11 mouse cellular contexts compared by ENCODE assay signal in genomic region chr2:103945571-103946092, GRCm38 (mm10). TPM values are rescaled to one million over a fixed set of nuclear protein-coding genes. Genes with fewer than 3 reads are reported as not detected.
DNase-seq lines count a peak whose midpoint lies in the region; ATAC-seq and TF ChIP-seq lines count a peak whose summit lies in the region.
"Had no signal": no experiment of that assay in that cellular context is flagged by ENCODE, and none has a peak within 500 bp of the region (broad histone marks: within the 10 kb centered on the region; RNA-seq: fewer than 3 reads in every experiment).

No protein-coding gene starts in this region.

- intact Hi-C loops in left cerebral cortex, adult 2 months (cut with DNase I): no loop called here
- intact Hi-C loops in left cerebral cortex, postnatal 36 days (cut with DNase I): no loop called here

- TF ChIP-seq CTCF in left cerebral cortex, adult 2 months (IDR thresholded peaks at IDR 0.05): no peak

- no peak overlapping the region for H3K4me2 ChIP-seq in midbrain, embryonic 11.5 days
- H3K4me2 ChIP-seq: heart, embryonic 12.5 days had no signal

- H3K27ac ChIP-seq in left cerebral cortex, adult 2 months: no peak overlapping the region
- no peak overlapping the region for H3K27ac ChIP-seq in midbrain, embryonic 11.5 days (ENCODE audit: low read depth, low read length)

- WGBS in midbrain, embryonic 11.5 days: 75% methylated on average over 5 of the region's 5 CpGs

- H3K36me3 ChIP-seq in midbrain, embryonic 11.5 days (ENCODE audit: control insufficient read depth, insufficient read depth, low read length): no peaks in the 10 kb centered on the region
- H3K36me3 ChIP-seq: heart, embryonic 12.5 days had no signal

- no peaks in the 10 kb centered on the region for H3K4me1 ChIP-seq in midbrain, embryonic 11.5 days (ENCODE audit: control insufficient read depth, insufficient read depth, low read length)

- ATAC-seq in hematopoietic stem cell, adult 5-6 weeks (replicated peaks in 1 of 2; ENCODE audit: insufficient read depth in 1 of 2, low FRiP score in 2 of 2, low TSS enrichment in 1 of 2, low read depth in 1 of 2, poor library complexity in 2 of 2, severe bottlenecking in 2 of 2): peak; percentile 71 to 78
- peak; percentile 70 for ATAC-seq in megakaryocyte, adult 5-6 weeks (ENCODE audit: poor library complexity, severe bottlenecking)
- no peak for ATAC-seq in midbrain, embryonic 11.5 days (ENCODE audit: low FRiP score)

- no peaks in the 10 kb centered on the region for H3K27me3 ChIP-seq in midbrain, embryonic 11.5 days (ENCODE audit: control insufficient read depth, insufficient read depth, low read length)

- DNase-seq in 416B (ENCODE audit: low read depth): peak; percentile 98
- DNase-seq in CD4-positive helper T cell, adult 2 months (ENCODE audit: low read depth, low spot score): peak; percentile 57
- no peak for DNase-seq in urinary bladder, adult 2 months (ENCODE audit: low spot score)
- no peak for DNase-seq in left cerebral cortex, adult 2 months (ENCODE audit: extremely low spot score in 1 of 2, low spot score in 2 of 2)
- DNase-seq in midbrain, embryonic 11.5 days (ENCODE audit: low spot score, missing footprints): no peak
- DNase-seq in left cerebral cortex, postnatal 36 days (ENCODE audit: low spot score in 2 of 2): no peak
- DNase-seq: cerebellum, postnatal 14 days; kidney, adult 11 months had no signal

- no peaks in the 10 kb centered on the region for H3K9me3 ChIP-seq in midbrain, embryonic 11.5 days (ENCODE audit: control insufficient read depth, low read length)
- H3K9me3 ChIP-seq: heart, embryonic 12.5 days had no signal

- no peak overlapping the region for H3K9ac ChIP-seq in midbrain, embryonic 11.5 days (ENCODE audit: low read length)
- H3K9ac ChIP-seq: heart, embryonic 12.5 days had no signal

- no peak overlapping the region for H3K4me3 ChIP-seq in left cerebral cortex, adult 2 months
- no peak overlapping the region for H3K4me3 ChIP-seq in midbrain, embryonic 11.5 days (ENCODE audit: low read depth, low read length)
- H3K4me3 ChIP-seq: heart, embryonic 12.5 days had no signal

RNA-seq across cellular contexts. Expression of gene Lmo2, which starts 12.2 kb away (rescaled TPM):
- total RNA-seq in hematopoietic stem cell, adult 5-6 weeks (2017): 803 and 858 TPM in 2 replicates
- total RNA-seq in megakaryocyte, adult 5-6 weeks (2015): 186 and 200 TPM in 2 replicates
- 92.3 and 100 TPM in 2 replicates for total RNA-seq in megakaryocyte, adult 5-6 weeks (2017)
- polyA plus RNA-seq in urinary bladder, adult 2 months (2012; rRNA removed): 36.3 and 37.0 TPM in 2 replicates
- 10 to 100 TPM; 13.4 to 13.7 TPM for total RNA-seq in left cerebral cortex, adult 2 months (2021)
- 25.8 and 28.6 TPM in 2 replicates for polyA plus RNA-seq in midbrain, embryonic 11.5 days (2014; fragmentation: Nextera tagmentation; extraction: Ambion mirVana)
- 10 to 100 TPM; 15.5 to 17.7 TPM for total RNA-seq in left cerebral cortex, postnatal 36 days (2021)

Comparison
In these comparisons a context has a peak if more than half of its experiments do, and no peak if none do; other contexts are left out.
1. DNase-seq: peak in 416B (single experiment) and CD4-positive helper T cell, adult 2 months (single experiment); none in urinary bladder, adult 2 months (single experiment), left cerebral cortex, adult 2 months (0 of 2), midbrain, embryonic 11.5 days (single experiment) and left cerebral cortex, postnatal 36 days (0 of 2).
2. RNA of gene Lmo2, which starts 12.2 kb away (total RNA-seq): 803 to 858 TPM in hematopoietic stem cell, adult 5-6 weeks and 92.3 to 200 TPM in megakaryocyte, adult 5-6 weeks; 15.5 to 17.7 TPM in left cerebral cortex, postnatal 36 days and 13.4 to 13.7 TPM in left cerebral cortex, adult 2 months; every median in the first group is over 4 times any median in the second.